ENCODE assay signal across 13 mouse cellular contexts in the genomic region with DNA sequence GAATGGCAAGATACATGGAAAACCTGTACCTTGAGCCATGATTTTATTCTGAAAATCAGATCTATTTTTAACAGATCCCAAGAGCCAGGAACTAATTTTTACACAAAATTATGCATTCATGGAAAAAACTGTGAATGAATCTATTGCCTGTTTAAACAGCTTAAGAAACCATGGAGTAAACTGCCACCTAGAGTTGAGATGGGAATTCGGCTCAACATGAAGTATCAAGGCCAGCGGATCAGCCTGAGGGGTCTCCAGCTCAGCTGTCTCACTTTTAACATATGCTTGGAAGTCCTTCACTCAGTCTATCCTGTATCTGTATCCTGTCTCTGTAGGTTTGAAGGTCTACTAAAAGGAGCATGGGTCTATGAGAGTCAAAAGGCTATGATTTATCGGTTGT. TPM values are rescaled to one million over a fixed set of nuclear protein-coding genes. Genes with fewer than 3 reads are reported as not detected.
DNase-seq lines count a peak whose midpoint lies in the region; ATAC-seq and TF ChIP-seq lines count a peak whose summit lies in the region.
"Had no signal": no experiment of that assay in that cellular context is flagged by ENCODE, and none has a peak within 500 bp of the region (broad histone marks: within the 10 kb centered on the region; RNA-seq: fewer than 3 reads in every experiment).

No protein-coding gene starts in this region.

- H3K4me3 ChIP-seq in hindbrain, embryonic 11.5 days (ENCODE audit: low read depth, low read length), result no peak overlapping the region
- no peak overlapping the region for H3K4me3 ChIP-seq in hindbrain, embryonic 10.5 days
- no peak overlapping the region for H3K4me3 ChIP-seq in lung, postnatal 0 days (ENCODE audit: low read depth, low read length)
- H3K4me3 ChIP-seq in lung, adult 2 months (replicated peaks; ENCODE audit: extremely low read depth, low read depth, low read length), result no peak overlapping the region
- no peak overlapping the region for H3K4me3 ChIP-seq in embryonic facial prominence, embryonic 11.5 days (ENCODE audit: low read depth, low read length)
- no peak overlapping the region for H3K4me3 ChIP-seq in heart, embryonic 12.5 days
- H3K4me3 ChIP-seq: embryonic facial prominence, embryonic 15.5 days; lung, embryonic 15.5 days; neural tube, embryonic 12.5 days had no signal

- no peak for TF ChIP-seq POLR2A in lung, adult 2 months (IDR thresholded peaks at IDR 0.05; ENCODE audit: borderline replicate concordance, extremely low read depth, low read depth, low read length)

- H3K27ac ChIP-seq in hindbrain, embryonic 11.5 days (ENCODE audit: low read depth, low read length), result no peak overlapping the region
- H3K27ac ChIP-seq in hindbrain, embryonic 10.5 days, result no peak overlapping the region
- H3K27ac ChIP-seq in lung, postnatal 0 days (ENCODE audit: low read length), result no peak overlapping the region
- no peak overlapping the region for H3K27ac ChIP-seq in embryonic facial prominence, embryonic 11.5 days (replicated peaks; ENCODE audit: low read depth, low read length)
- no peak overlapping the region for H3K27ac ChIP-seq in heart, embryonic 12.5 days (ENCODE audit: poor library complexity, severe bottlenecking)
- H3K27ac ChIP-seq: embryonic facial prominence, embryonic 15.5 days; lung, embryonic 15.5 days; neural tube, embryonic 12.5 days had no signal

- H3K4me1 ChIP-seq in hindbrain, embryonic 11.5 days (replicated peaks; ENCODE audit: control insufficient read depth, insufficient read depth, low read length), result no peaks in the 10 kb centered on the region
- H3K4me1 ChIP-seq in hindbrain, embryonic 10.5 days (replicated peaks), result peaks cover 4% of the 10 kb centered on the region; the same call in 1 of the 2 replicates
- H3K4me1 ChIP-seq in lung, postnatal 0 days (ENCODE audit: insufficient read depth, low read depth, low read length), result no peaks in the 10 kb centered on the region
- no peaks in the 10 kb centered on the region for H3K4me1 ChIP-seq in lung, adult 2 months (ENCODE audit: control insufficient read depth, insufficient read depth, low read length)
- H3K4me1 ChIP-seq in embryonic facial prominence, embryonic 11.5 days (ENCODE audit: control insufficient read depth, insufficient read depth, low read length), result no peaks in the 10 kb centered on the region
- no peaks in the 10 kb centered on the region for H3K4me1 ChIP-seq in heart, embryonic 12.5 days (replicated peaks)
- H3K4me1 ChIP-seq: embryonic facial prominence, embryonic 15.5 days; lung, embryonic 15.5 days; neural tube, embryonic 12.5 days had no signal

- TF ChIP-seq EP300 in lung, postnatal 0 days (IDR thresholded peaks at IDR 0.05), result no peak

- H3K4me2 ChIP-seq in hindbrain, embryonic 11.5 days (replicated peaks; ENCODE audit: low read depth, low read length), result no peak overlapping the region
- no peak overlapping the region for H3K4me2 ChIP-seq in lung, postnatal 0 days (replicated peaks; ENCODE audit: low read depth, low read length)
- no peak overlapping the region for H3K4me2 ChIP-seq in embryonic facial prominence, embryonic 11.5 days (ENCODE audit: low read depth, low read length)
- no peak overlapping the region for H3K4me2 ChIP-seq in heart, embryonic 12.5 days
- H3K4me2 ChIP-seq: embryonic facial prominence, embryonic 15.5 days; lung, embryonic 15.5 days; neural tube, embryonic 12.5 days had no signal

- H3K9ac ChIP-seq in hindbrain, embryonic 11.5 days (ENCODE audit: low read depth, low read length), result no peak overlapping the region
- H3K9ac ChIP-seq in lung, postnatal 0 days (replicated peaks; ENCODE audit: low read depth), result no peak overlapping the region
- no peak overlapping the region for H3K9ac ChIP-seq in embryonic facial prominence, embryonic 11.5 days (replicated peaks; ENCODE audit: low read length)
- H3K9ac ChIP-seq in heart, embryonic 12.5 days, result no peak overlapping the region
- H3K9ac ChIP-seq: embryonic facial prominence, embryonic 15.5 days; lung, embryonic 15.5 days; neural tube, embryonic 12.5 days had no signal

- peak; percentile 65 for TF ChIP-seq CTCF in lung, postnatal 0 days (IDR thresholded peaks at IDR 0.05)
- no peak for TF ChIP-seq CTCF in lung, adult 2 months (IDR thresholded peaks at IDR 0.05; ENCODE audit: insufficient read depth, low read length)

- no peak for ATAC-seq in hindbrain, embryonic 11.5 days (ENCODE audit: low FRiP score)
- ATAC-seq in lung, postnatal 0 days, result no peak
- no peak for ATAC-seq in embryonic facial prominence, embryonic 11.5 days (replicated peaks; ENCODE audit: insufficient number of reproducible peaks, low FRiP score, low TSS enrichment, low read depth)
- no peak for ATAC-seq in heart, embryonic 12.5 days (ENCODE audit: insufficient number of reproducible peaks, low FRiP score)

- no peaks in the 10 kb centered on the region for H3K9me3 ChIP-seq in hindbrain, embryonic 11.5 days (ENCODE audit: control insufficient read depth, low read length)
- H3K9me3 ChIP-seq in hindbrain, embryonic 10.5 days, result no peaks in the 10 kb centered on the region
- no peaks in the 10 kb centered on the region for H3K9me3 ChIP-seq in lung, postnatal 0 days (ENCODE audit: low read length)
- no peaks in the 10 kb centered on the region for H3K9me3 ChIP-seq in embryonic facial prominence, embryonic 11.5 days (replicated peaks; ENCODE audit: control insufficient read depth, low read length)
- H3K9me3 ChIP-seq in heart, embryonic 12.5 days (replicated peaks), result no peaks in the 10 kb centered on the region
- H3K9me3 ChIP-seq: embryonic facial prominence, embryonic 15.5 days; lung, embryonic 15.5 days; neural tube, embryonic 12.5 days had no signal

- WGBS in hindbrain, embryonic 11.5 days, result 67% methylated on average over 3 of the region's 3 CpGs
- 65% methylated on average over 3 of the region's 3 CpGs for WGBS in hindbrain, embryonic 10.5 days
- WGBS in lung, postnatal 0 days, result 46% methylated on average over 3 of the region's 3 CpGs
- 56% methylated on average over 3 of the region's 3 CpGs for WGBS in lung, adult 2 months
- 64% methylated on average over 3 of the region's 3 CpGs for WGBS in embryonic facial prominence, embryonic 11.5 days
- 52% methylated on average over 3 of the region's 3 CpGs for WGBS in heart, embryonic 12.5 days

- no peaks in the 10 kb centered on the region for H3K27me3 ChIP-seq in hindbrain, embryonic 11.5 days (ENCODE audit: control insufficient read depth, insufficient read depth, low read length)
- H3K27me3 ChIP-seq in hindbrain, embryonic 10.5 days (ENCODE audit: insufficient read depth, poor library complexity, severe bottlenecking), result no peaks in the 10 kb centered on the region
- no peaks in the 10 kb centered on the region for H3K27me3 ChIP-seq in lung, postnatal 0 days (replicated peaks; ENCODE audit: insufficient read depth, low read length)
- no peaks in the 10 kb centered on the region for H3K27me3 ChIP-seq in embryonic facial prominence, embryonic 11.5 days (ENCODE audit: control insufficient read depth, insufficient read depth, low read length)
- no peaks in the 10 kb centered on the region for H3K27me3 ChIP-seq in heart, embryonic 12.5 days (replicated peaks)
- H3K27me3 ChIP-seq: embryonic facial prominence, embryonic 15.5 days; lung, embryonic 15.5 days; neural tube, embryonic 12.5 days had no signal

- no peaks in the 10 kb centered on the region for H3K36me3 ChIP-seq in hindbrain, embryonic 11.5 days (ENCODE audit: control insufficient read depth, insufficient read depth, low read length)
- no peaks in the 10 kb centered on the region for H3K36me3 ChIP-seq in hindbrain, embryonic 10.5 days
- no peaks in the 10 kb centered on the region for H3K36me3 ChIP-seq in lung, postnatal 0 days (ENCODE audit: insufficient read depth, low read length)
- H3K36me3 ChIP-seq in embryonic facial prominence, embryonic 11.5 days (replicated peaks; ENCODE audit: control insufficient read depth, insufficient read depth, low read depth, low read length), result no peaks in the 10 kb centered on the region
- no peaks in the 10 kb centered on the region for H3K36me3 ChIP-seq in heart, embryonic 12.5 days
- H3K36me3 ChIP-seq: embryonic facial prominence, embryonic 15.5 days; lung, embryonic 15.5 days; neural tube, embryonic 12.5 days had no signal

- DNase-seq in hindbrain, embryonic 11.5 days (ENCODE audit: low spot score), result peak; percentile 25
- DNase-seq in hindbrain, embryonic 10.5 days (ENCODE audit: low spot score), result no peak
- DNase-seq in lung, postnatal 0 days (ENCODE audit: low spot score), result peak; percentile 48
- no peak for DNase-seq in lung, adult 2 months
- DNase-seq in embryonic facial prominence, embryonic 11.5 days (ENCODE audit: low spot score), result peak; percentile 53
- peak; percentile 27 for DNase-seq in retina, postnatal 1 day
- DNase-seq in right cerebral cortex, adult 18-20 months, result no peak
- DNase-seq: kidney, postnatal 25 days had no signal

RNA-seq across cellular contexts. Expression of a gene that starts 30.9 kb away (rescaled TPM):
- polyA plus RNA-seq in hindbrain, embryonic 11.5 days (2014; fragmentation: Nextera tagmentation; extraction: Ambion mirVana), result 21.8 and 23.6 TPM in 2 replicates
- 14.7 and 16.4 TPM in 2 replicates for polyA plus RNA-seq in hindbrain, embryonic 10.5 days (2016; fragmentation: Nextera tagmentation; extraction: Ambion mirVana)
- 36.3 and 39.1 TPM in 2 replicates for polyA plus RNA-seq in lung, postnatal 0 days (2015; fragmentation: Nextera tagmentation; extraction: Ambion mirVana)
- 6.6 and 9.4 TPM in 2 replicates for polyA plus RNA-seq in lung, adult 2 months (2012; rRNA removed)
- polyA plus RNA-seq in embryonic facial prominence, embryonic 11.5 days (2014; fragmentation: Nextera tagmentation; extraction: Ambion mirVana), result 27.0 and 28.2 TPM in 2 replicates
- 35.1 and 38.7 TPM in 2 replicates for polyA plus RNA-seq in heart, embryonic 12.5 days (2016; fragmentation: Nextera tagmentation; extraction: Ambion mirVana)

RNA-seq across cellular contexts. Expression of a gene that starts 31.5 kb away (rescaled TPM):
- not detected in 2 replicates for polyA plus RNA-seq in hindbrain, embryonic 11.5 days (2014; fragmentation: Nextera tagmentation; extraction: Ambion mirVana)
- polyA plus RNA-seq in hindbrain, embryonic 10.5 days (2016; fragmentation: Nextera tagmentation; extraction: Ambion mirVana), result not detected in 2 replicates
- polyA plus RNA-seq in lung, postnatal 0 days (2015; fragmentation: Nextera tagmentation; extraction: Ambion mirVana), result not detected in 2 replicates
- polyA plus RNA-seq in lung, adult 2 months (2012; rRNA removed), result not detected in 2 replicates
- not detected in 2 replicates for polyA plus RNA-seq in embryonic facial prominence, embryonic 11.5 days (2014; fragmentation: Nextera tagmentation; extraction: Ambion mirVana)
- not detected in 2 replicates for polyA plus RNA-seq in heart, embryonic 12.5 days (2016; fragmentation: Nextera tagmentation; extraction: Ambion mirVana)
- polyA plus RNA-seq: embryonic facial prominence, embryonic 15.5 days; lung, embryonic 15.5 days; neural tube, embryonic 12.5 days; stomach, embryonic 14.5 days had no signal

Comparison
In these comparisons a context has a peak if more than half of its experiments do, and no peak if none do; other contexts are left out.
1. DNase-seq: peak in hindbrain, embryonic 11.5 days (single experiment), lung, postnatal 0 days (single experiment), embryonic facial prominence, embryonic 11.5 days (single experiment) and retina, postnatal 1 day (single experiment); none in hindbrain, embryonic 10.5 days (single experiment), lung, adult 2 months (single experiment) and right cerebral cortex, adult 18-20 months (single experiment).